Mouse (Mus musculus): Measurements from ENCODE around the gene Guk1. TPM values are rescaled to one million over a fixed set of nuclear protein-coding genes. Genes with fewer than 3 reads are reported as not detected.

Guk1 gene
- polyA plus RNA-seq, 1 experiment, result 53.2 TPM

DNA sequence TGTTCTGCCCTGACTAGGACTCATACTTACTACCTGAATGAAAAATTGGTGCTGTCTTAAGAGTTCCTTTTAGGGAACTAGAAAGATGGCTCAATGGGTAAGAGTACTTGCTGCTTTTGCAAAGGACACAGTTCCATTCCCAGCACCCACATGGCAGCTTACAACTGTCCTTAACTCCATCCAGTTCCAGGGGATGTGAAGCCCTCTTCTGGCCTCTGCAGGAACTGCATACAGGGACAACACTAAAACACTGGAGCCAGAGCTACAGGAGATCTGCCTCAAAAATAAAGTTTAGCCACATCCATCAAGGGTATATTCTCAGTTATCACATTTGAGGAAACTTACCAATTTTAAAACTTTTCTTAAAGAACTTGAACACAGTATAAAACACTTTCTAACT is 27.1 kb upstream of the Guk1 start:
- no peak for TF ChIP-seq GATA1 (IDR thresholded peaks at IDR 0.05; ENCODE audit: low read length)

DNA sequence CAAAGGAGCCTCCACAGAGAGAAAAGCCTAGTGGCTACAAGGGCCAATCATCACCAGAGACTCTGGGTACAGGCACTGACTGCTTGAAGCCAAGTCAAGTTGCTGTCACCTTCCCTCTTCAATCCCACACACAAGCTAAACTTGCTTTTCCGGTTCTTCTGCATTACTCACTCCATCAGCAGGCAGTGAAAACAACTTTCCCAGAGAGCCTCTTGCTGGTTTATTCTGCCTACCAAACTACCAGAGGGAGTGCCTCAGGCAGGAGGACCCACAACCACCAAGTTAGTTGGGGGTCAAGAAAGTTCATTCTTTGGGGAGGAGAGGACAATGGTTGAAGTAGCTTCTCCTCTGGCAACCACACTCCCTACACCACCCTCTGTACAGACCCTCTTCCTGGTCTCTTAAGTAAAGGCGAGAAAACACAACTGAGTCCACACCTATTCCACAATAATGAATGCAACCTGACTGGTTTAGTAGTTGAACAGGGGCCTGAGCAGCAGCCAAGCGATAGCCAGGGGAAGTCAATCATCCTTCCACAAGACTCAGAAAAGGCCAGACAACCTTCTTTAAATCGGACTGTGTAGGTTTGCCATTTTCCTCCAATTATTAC is 26.5 kb upstream of the Guk1 start:
- no peak for TF ChIP-seq GATA1 (IDR thresholded peaks at IDR 0.05; ENCODE audit: low read length)

DNA sequence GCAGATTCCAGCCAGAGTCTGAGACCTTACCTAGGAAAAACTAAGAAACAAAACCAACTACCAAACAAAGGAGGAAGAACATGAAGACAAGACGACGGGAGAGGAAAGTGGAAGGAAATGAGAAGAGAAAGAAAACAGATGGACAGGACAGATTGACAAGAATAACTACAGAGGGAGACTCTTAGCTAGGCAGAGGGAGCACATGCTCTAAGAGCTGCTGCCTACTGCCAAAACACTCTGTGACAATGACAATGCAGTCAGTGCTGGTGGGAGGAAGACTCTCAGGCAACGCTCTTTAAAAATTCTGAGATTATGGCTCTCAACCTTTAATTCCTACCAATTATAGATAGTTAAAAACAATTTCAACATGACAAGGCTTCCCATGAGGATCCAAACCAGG is 24.9 kb upstream of the Guk1 start:
- no peak for TF ChIP-seq GATA1 (IDR thresholded peaks at IDR 0.05; ENCODE audit: low read length)

- no peak for TF ChIP-seq GATA1 (IDR thresholded peaks at IDR 0.05; ENCODE audit: low read length)
Observed at GRCm38 (mm10) chr11:59212892-59213494, 21.0 kb upstream of the Guk1 start.

- no peak for TF ChIP-seq GATA1 (IDR thresholded peaks at IDR 0.05; ENCODE audit: low read length)
Observed at GRCm38 (mm10) chr11:59210020-59210419, 18.0 kb upstream of the Guk1 start.

DNA sequence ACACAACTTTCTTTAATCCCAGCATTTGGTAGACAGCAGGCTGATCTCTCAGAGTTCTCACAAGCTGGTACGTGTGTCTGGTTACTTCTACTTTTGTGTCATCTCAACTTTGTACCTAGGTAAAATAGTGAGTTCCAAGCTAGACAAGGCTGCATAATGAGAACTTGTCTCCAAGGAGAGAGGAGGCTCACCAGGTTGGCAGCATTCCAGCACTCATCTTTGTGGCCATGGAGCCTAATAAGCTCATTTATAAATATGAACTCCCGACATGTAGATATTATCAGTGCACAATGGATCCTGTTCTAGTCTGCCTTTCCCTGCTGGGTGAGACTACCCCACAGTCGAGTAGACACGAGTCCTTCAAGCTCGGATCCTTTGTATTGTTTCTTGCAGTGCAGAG is 17.6 kb upstream of the Guk1 start:
- no peak for TF ChIP-seq GATA1 (IDR thresholded peaks at IDR 0.05; ENCODE audit: low read length)

- no peak for TF ChIP-seq GATA1 (IDR thresholded peaks at IDR 0.05; ENCODE audit: low read length)
Observed at GRCm38 (mm10) chr11:59209003-59209441, 17.0 kb upstream of the Guk1 start.

GRCm38 (mm10) chr11:59208153-59208831 is 16.3 kb upstream of the Guk1 start, which contains the start of gene 2310033P09Rik:
Gene 2310033P09Rik, plus strand, starts transcription at chr11:59208321.
- no peak for TF ChIP-seq GATA1 (IDR thresholded peaks at IDR 0.05; ENCODE audit: low read length)

- no peak for TF ChIP-seq GATA1 (IDR thresholded peaks at IDR 0.05; ENCODE audit: low read length)
Observed at GRCm38 (mm10) chr11:59202081-59202995, 10.3 kb upstream of the Guk1 start, which contains the start of gene Mrpl55. Gene Mrpl55, plus strand, starts transcription at chr11:59202486.

DNA sequence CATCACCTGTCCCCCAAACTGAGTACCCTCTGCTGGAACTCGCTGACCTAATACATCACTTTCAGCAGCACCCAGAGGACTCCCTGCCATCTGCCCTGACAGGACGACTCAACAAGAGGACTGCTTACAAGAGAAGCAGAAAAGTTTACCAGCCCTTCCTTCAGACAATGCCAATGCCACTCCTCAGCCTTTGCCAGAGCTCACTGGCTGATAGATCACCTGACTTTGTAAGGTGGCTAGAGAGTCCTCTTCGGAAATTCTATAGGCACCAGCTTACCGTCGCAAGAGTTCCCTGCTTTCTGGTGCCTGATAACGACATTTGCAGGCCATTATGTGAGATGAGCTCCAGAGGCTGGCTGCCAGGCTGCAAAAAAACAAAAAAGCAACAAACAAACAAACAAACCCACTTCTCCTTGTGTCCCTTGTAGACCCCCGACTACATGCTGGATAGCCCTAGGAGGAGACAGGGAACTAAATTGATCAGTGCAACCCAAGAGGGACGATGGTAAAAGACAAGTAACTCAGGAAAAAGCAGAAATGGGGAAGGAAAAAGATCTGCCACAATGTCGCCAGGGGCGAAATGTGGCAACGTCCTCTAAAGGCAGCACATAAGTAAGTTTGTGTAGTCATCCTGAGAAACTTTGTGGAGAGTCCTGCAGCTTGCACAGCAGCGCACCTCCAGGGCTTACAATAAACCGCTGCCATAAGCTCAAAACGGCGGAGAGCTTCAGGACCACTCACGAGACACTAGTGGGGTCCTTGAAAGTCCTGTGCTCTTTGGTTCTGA is 9.4 kb upstream of the Guk1 start:
- no peak for TF ChIP-seq GATA1 (IDR thresholded peaks at IDR 0.05; ENCODE audit: low read length)

- no peak for TF ChIP-seq GATA1 (IDR thresholded peaks at IDR 0.05; ENCODE audit: low read length)
Observed at GRCm38 (mm10) chr11:59196230-59196629, 4.2 kb upstream of the Guk1 start.

GRCm38 (mm10) chr11:59191231-59192058 is 567 bp downstream of the Guk1 start:
- TF ChIP-seq GATA1 (IDR thresholded peaks at IDR 0.05; ENCODE audit: low read length), result no peak

DNA sequence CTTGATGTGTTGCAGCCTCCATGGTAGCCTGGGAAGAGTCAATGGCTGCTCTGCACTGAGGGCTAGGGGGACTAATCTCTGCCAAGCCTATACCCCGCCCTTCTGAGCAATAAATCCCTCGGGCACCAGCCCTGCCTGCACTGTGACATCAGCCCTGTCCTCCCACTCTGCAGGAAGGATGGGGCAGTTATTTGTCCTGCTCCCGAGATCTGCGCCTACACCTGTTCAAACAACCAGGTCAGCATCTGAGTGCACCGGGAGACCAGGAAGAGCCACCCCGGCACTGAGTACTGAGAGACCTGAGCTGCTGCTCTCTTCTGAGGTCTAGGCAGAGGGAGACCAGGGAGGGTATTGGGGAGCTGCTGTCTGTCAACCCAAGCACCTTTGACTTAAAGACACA is 4.3 kb downstream of the Guk1 start:
- no peak for TF ChIP-seq GATA1 (IDR thresholded peaks at IDR 0.05; ENCODE audit: low read length)

GRCm38 (mm10) chr11:59185490-59185889 is 6.5 kb downstream of the Guk1 start:
- TF ChIP-seq GATA1 (IDR thresholded peaks at IDR 0.05; ENCODE audit: low read length), result no peak
